Mouse (Mus musculus): Measurements from ENCODE around the gene Vmn2r3.
"Not testable (repeated sequence)": the region's sequence is repeated elsewhere in the genome, so short reads cannot be mapped to it uniquely, and the experiment has no call there.

Gene Vmn2r3

DNA sequence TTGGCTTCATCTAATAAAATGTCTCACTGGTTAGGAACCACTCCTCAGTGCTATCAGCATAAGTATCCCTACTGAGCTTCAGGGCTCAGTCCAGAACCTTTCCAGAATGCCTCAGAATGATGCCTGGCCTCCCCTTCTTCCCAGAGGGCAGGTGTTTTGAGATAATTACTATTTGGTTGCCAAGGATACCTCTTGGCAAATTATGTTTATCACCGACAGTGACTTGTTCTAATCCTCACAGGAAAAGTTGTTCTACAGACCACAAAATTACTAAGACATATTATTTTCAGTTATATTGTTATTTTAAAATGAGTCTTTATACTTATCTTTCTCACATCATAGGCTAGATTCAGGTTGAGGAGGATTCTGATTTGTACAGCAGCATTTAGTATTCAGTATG, at the start of gene Vmn2r3:
TSS of gene Vmn2r3 (minus strand) at position 101 of the 400 bp plus-strand sequence.
- CTCF ChIA-PET, result no interaction called here

DNA sequence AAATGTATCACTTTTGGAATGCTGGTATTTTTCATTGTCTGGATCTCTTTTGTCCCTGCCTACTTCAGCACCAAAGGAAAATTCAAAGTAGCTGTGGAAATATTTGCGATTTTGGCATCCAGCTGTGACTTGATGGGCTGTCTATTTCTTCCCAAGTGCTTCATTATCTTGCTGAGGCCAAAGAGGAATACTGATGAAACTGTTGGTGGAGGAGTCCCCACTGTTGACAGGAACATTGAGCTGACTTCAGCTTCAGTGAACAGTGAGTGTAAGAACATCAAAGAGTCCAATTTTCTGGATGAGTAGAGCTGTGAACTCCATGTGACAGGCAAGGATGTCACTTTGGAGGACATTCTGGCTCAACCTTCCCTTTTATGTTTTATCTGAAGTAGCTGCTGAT, 43.0 kb upstream of the Vmn2r3 start:
- CTCF ChIA-PET, result no interaction called here

DNA sequence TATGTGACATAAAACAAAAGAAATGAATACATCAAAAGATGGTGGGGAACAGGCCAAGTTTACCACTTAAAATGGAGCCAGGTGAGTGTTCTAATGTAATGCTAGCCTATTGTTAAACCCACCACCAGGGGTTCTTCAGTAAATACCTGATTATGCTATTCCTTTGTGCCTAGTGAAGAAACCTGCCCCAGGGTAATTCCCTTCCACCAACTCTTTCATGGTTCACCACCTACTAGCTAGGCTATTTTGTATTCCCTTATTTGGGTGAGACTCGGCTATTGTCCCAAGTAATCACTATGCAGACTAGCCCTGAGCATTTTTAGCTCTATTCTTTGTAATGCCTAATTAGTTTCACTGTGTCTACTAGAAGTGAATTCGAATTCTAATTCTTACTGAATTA, 32.3 kb upstream of the Vmn2r3 start:
- CTCF ChIA-PET, result no interaction called here

DNA sequence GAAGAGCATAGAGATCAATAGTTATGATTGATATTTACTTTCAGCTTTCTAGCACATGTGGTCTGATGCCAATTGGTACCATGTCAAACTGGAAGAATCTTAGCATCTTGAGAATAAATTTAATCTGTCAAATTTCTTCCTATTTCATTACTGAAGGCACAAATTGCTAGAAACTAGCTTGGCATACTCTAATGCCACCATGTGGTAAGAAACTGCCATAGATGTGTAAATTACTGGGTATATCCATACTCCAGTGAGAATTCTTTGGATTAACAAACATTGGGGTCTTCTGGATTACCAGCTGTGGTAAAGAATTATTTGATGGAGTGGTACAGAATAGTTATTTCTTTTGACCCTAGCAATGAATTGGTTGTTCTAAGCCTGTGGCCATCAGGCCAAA, 17.3 kb upstream of the Vmn2r3 start:
- CTCF ChIA-PET, result no interaction called here

DNA sequence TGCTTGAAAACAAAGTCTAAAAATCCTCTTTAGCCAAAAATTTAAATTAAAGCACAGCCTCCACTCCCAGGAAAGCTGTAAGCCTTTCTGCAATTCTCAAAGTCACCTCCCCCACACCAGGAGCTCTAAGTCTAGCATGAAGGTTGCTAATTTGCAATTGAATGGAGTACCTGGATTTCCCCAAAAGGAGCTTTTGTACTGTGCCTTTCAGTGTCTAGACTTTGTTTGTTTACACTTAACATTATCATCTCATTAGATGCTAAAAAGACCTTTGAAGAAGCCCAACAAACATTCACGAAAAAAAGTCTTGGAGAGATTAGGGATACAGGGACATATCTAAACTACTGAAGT, 23.8 kb downstream of the Vmn2r3 start:
- CTCF ChIA-PET, result no interaction called here

DNA sequence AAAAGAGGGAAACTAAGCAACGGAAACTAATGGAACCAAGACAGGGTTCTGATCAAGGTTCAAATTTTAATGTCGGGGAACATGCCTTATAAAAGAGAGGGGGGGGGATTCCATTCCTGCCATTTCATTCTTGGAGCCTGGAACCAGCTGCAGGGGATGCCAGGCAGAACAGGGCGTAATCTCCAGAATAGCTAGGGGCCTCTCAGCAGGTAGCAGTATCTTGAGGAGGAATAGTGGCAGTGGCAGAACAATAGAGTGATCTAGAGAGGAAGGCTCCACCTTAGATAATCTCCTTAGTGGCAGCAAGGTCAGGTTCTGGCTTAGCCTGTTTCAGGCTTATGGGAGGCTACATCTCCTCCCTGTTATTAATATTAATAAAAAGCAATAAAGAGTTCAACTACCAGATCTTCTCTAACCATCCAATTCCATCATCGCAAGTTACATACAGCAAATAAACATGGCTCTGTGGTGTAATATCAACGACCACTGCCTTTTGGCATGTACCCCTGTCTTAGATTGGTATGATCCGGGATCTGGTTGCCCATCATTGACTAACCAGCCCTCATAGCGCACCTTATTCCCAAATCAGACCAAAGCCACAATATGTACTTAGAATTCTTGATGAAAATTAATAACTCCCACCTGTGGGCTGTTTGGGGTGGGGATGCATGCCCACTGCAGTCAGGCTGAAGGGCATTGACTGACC, 24.3 kb downstream of the Vmn2r3 start:
- CTCF ChIA-PET, result not testable (repeated sequence)

DNA sequence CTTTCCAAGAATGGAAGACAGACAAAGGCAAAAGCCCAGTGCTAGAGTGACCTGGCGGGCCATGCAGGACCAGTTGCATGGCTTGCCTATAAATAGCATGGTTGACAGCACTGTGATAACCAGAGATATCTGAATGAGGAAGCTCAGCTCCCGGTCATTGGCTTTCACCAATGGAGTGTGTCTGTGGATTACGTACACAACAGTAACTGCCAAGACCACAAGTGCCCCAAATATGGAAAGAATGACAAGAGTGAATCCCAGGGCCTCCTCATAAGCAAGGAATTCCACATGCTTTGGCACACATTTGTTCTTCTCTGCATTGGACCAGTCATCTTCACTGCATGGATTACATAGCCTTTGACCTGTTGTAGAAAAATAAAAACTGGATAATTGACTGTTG, 29.9 kb downstream of the Vmn2r3 start:
- CTCF ChIA-PET, result no interaction called here

DNA sequence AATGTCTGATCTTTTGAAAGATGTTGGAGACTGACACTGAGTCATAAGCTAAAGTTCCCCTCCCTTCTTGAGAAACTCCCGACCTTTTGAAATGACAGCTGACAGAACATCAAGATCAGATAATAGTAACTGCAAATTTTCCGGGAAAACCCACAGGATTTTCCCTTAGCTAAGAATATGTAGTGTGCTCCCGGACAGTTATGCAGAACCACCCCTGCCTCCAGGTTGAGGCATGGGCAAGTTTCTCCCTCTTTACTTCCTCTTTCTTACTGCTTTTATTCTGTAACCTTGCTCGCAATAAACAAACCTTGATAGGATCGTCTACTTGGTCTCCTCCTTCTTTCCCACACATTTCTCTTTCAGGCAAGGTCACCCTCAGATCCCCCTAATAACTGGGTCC, 37.9 kb downstream of the Vmn2r3 start:
- CTCF ChIA-PET, result no interaction called here

DNA sequence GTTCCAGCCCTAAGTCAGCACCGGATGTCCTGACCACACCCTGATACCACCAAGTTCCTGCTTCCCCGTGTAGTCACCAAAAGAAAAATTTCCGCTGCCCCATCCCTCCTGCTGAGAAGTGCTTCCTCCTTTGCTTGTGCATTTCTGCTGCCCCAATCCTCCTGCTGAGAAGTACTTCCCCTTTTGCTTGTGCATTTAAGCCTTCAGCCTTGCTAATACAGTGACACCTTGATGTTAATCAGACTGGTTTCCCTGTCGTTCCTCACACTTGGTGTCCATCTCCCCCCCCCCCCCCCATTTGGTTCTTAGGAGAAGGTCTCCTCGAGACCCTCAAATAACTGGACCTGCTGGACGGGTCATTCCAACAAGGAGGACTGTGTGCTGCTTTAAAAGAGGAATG, 39.0 kb downstream of the Vmn2r3 start:
- CTCF ChIA-PET, result not testable (repeated sequence)

DNA sequence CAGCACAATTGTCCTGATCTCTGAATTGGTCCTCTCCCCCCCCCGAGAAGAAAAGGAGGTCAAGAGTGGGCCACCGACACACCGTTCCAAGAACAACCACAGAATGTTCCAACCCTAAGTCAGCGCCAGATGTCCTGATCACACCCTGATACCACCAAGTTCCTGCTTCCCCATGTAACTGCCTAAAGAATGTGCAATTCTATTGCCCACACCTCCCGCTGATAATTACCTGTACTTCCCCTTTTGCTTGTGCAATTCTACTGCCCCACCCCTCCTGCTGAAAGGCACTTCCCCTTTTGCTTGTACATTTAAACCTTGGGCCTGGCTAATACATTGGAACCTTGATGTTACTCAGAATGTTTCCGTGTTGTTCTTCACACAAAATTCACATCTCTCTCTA, 54.0 kb downstream of the Vmn2r3 start:
- CTCF ChIA-PET, result interaction anchor here (0.7 kb wide), 1 partner anchor 45 kb away, joined by 3 read pairs; no protein-coding TSS in a partner anchor

DNA sequence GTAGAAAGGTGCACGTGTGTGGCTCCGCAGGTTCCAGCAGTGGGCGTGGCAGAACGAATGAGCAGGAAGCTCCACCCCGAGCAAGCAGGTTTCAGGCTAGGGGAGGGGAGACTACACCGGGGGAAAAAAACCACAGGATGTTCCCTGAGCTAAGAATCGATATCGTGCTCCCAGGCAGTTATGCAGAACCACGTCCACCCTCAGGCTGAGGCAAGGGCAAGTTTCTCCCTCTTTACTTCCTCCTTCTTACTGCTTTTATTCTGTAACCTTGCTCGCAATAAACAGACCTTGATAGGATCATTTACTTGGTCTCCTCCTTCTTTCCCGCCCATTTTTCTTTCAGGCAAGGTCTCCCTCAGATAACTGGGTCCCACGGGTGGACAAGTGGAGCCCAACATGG, 55.9 kb downstream of the Vmn2r3 start:
- CTCF ChIA-PET, result not testable (repeated sequence)

DNA sequence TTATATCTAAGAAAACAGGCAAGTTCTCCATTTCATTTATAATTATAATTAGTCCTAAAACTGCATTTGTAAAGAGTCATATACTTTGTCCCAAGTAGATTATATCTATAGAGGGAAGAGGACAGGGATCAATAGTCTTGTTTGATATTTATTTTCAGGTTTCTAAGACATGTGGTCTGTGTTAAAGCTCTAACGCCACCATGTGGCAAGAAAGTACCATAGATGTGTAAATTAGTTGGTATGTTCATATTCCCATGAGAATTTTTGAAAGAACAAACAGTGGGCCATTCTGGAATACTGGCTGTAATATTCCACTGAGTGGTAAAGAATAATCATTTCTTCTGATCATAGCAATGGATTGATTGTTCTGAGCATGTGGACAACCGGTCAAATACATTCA, 62.3 kb downstream of the Vmn2r3 start:
- CTCF ChIA-PET, result no interaction called here
